ENCODE assay signal across 17 mouse cellular contexts in genomic region chr19:48461141-48461540, GRCm38 (mm10).
"Had no signal": no experiment of that assay in that cellular context is flagged by ENCODE, and none has a peak within 500 bp of the region (broad histone marks: within the 10 kb centered on the region; RNA-seq: fewer than 3 reads in every experiment).

No protein-coding gene starts in this region.

- ATAC-seq: intestine, embryonic 16.5 days; liver, embryonic 12.5 days; midbrain, embryonic 13.5 days had no signal

- H3K27ac ChIP-seq: layer of hippocampus, adult 2 months; limb, embryonic 10.5 days; limb, embryonic 13.5 days; liver, embryonic 12.5 days; liver, embryonic 15.5 days; lung, embryonic 15.5 days; midbrain, embryonic 10.5 days; midbrain, embryonic 13.5 days had no signal

- H3K4me3 ChIP-seq: layer of hippocampus, adult 2 months; limb, embryonic 10.5 days; limb, embryonic 13.5 days; liver, embryonic 12.5 days; liver, embryonic 15.5 days; lung, embryonic 15.5 days; megakaryocyte, embryonic 14.5 days; midbrain, embryonic 10.5 days; midbrain, embryonic 13.5 days had no signal

- DNase-seq: layer of hippocampus, adult 9-11 months; liver; lung, adult 18-20 months; lung, postnatal 10 days; lung, postnatal 36 days; thymus, adult 18-20 months; thymus, postnatal 36 days had no signal

- H3K9me3 ChIP-seq: limb, embryonic 10.5 days; limb, embryonic 13.5 days; liver, embryonic 12.5 days; liver, embryonic 15.5 days; lung, embryonic 15.5 days; midbrain, embryonic 10.5 days; midbrain, embryonic 13.5 days had no signal

- H3K9ac ChIP-seq: limb, embryonic 13.5 days; liver, embryonic 12.5 days; liver, embryonic 15.5 days; lung, embryonic 15.5 days; midbrain, embryonic 13.5 days had no signal

- H3K27me3 ChIP-seq: limb, embryonic 13.5 days; liver, embryonic 12.5 days; liver, embryonic 15.5 days; lung, embryonic 15.5 days; megakaryocyte, embryonic 14.5 days; midbrain, embryonic 13.5 days had no signal

- H3K36me3 ChIP-seq: limb, embryonic 10.5 days; limb, embryonic 13.5 days; liver, embryonic 12.5 days; liver, embryonic 15.5 days; lung, embryonic 15.5 days; midbrain, embryonic 10.5 days; midbrain, embryonic 13.5 days had no signal

- H3K4me1 ChIP-seq: limb, embryonic 13.5 days; liver, embryonic 12.5 days; liver, embryonic 15.5 days; megakaryocyte, embryonic 14.5 days; midbrain, embryonic 10.5 days; midbrain, embryonic 13.5 days had no signal

- H3K4me2 ChIP-seq: limb, embryonic 13.5 days; liver, embryonic 12.5 days; liver, embryonic 15.5 days; lung, embryonic 15.5 days; midbrain, embryonic 13.5 days had no signal
